1 mouse cellular context compared by ENCODE assay signal in genomic region chr15:100822370-100822769, GRCm38 (mm10). TPM values are rescaled to one million over a fixed set of nuclear protein-coding genes. Genes with fewer than 3 reads are reported as not detected.
"Had no signal": no experiment of that assay in that cellular context is flagged by ENCODE, and none has a peak within 500 bp of the region (broad histone marks: within the 10 kb centered on the region; RNA-seq: fewer than 3 reads in every experiment).

No protein-coding gene starts in this region.

RNA-seq across cellular contexts. Expression of gene Scn8a, which starts 47.3 kb away (rescaled TPM):
- total RNA-seq: monocyte, adult 5-6 weeks had no signal
